Mouse (Mus musculus) kidney, embryonic 16.5 days (tissue): ENCODE measurements at regions not wholly inside any gene's neighbourhood (a gene's known extent, or its start where the extent isn't known, plus 50 kb on each side); places are given as distances from the start of the nearest gene placed in this dataset.
A peak's percentile ranks its signal among the peaks of the same experiment; 100 is the strongest.

ENCODE experiments used
- ATAC-seq: fragments of 200-750 bp; cut with Nextera tagmentation; 2 replicates; pipeline ENCODE4 v1.8.0; 2017; ENCODE audit warnings: moderate TSS enrichment; ENCODE audit not compliant: low FRiP score, low TSS enrichment
- H3K27ac ChIP-seq: fragments of 300-500 bp; sonication (generic); 2 replicates; pipeline ENCODE4 v1.5.1; 2014; ENCODE audit warnings: low read length
- H3K27me3 ChIP-seq: fragments of 300-500 bp; sonication (generic); 2 replicates; pipeline ENCODE4 v1.6.1; 2014; ENCODE audit warnings: low read length, control low read depth, mixed read lengths; ENCODE audit not compliant: insufficient read depth
- H3K36me3 ChIP-seq: fragments of 300-500 bp; sonication (generic); 2 replicates; pipeline ENCODE4 v1.6.1; 2014; ENCODE audit warnings: low read length, control low read depth, mixed read lengths; ENCODE audit not compliant: insufficient read depth
- H3K4me1 ChIP-seq: fragments of 300-500 bp; sonication (generic); 2 replicates; pipeline ENCODE4 v1.6.1; 2014; ENCODE audit warnings: low read length, control low read depth, mixed read lengths; ENCODE audit not compliant: insufficient read depth
- H3K4me2 ChIP-seq: fragments of 300-500 bp; sonication (generic); replicated peaks from 2 replicates; pipeline ENCODE4 v1.6.1; 2014; ENCODE audit warnings: low read depth, low read length
- H3K4me3 ChIP-seq: fragments of 300-500 bp; sonication (generic); 2 replicates; pipeline ENCODE4 v1.5.1; 2014; ENCODE audit warnings: mild to moderate bottlenecking, low read length
- H3K9ac ChIP-seq: fragments of 300-500 bp; sonication (generic); replicated peaks from 2 replicates; pipeline ENCODE4 v1.6.1; 2014; ENCODE audit warnings: low read length
- H3K9me3 ChIP-seq: fragments of 300-500 bp; sonication (generic); 2 replicates; pipeline ENCODE4 v1.6.1; 2016; ENCODE audit warnings: low read length, control low read depth
- WGBS: fragments of 180-500 bp; shearing (Covaris S2); extraction: QIAGEN DNeasy Blood & Tissue Kit; methylation state at CpG from one replicate; pipeline ENCODE4 v1.1.7; 2014; 5-methylcytosine and 5-hydroxymethylcytosine counted together

DNA sequence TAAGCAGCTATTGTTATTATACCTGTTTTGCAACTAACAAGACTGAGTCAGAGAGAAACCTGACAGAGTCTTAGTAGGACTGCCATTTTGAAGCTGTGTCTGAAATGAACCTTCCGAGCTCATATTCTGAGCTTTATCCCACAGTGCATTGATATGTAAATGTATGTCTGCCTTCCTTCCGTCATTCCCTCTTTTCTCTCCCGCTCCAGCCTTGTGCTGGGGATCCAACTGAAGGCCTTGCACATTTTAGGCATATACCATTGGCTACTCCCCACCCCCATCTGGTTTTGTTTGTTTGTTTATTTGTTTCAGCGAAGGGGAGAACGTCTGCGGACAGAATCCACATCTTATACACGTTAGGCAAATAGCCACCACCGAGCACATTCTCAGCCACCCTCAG lies 57.2 kb upstream of the Map4k3 start:
- no peak overlapping the region for H3K4me2 ChIP-seq
- H3K4me3 ChIP-seq = no peak overlapping the region
- no peak for ATAC-seq
- H3K27ac ChIP-seq = peak overlapping the region; percentile 89; the same call in 1 of the 2 replicates
- H3K4me1 ChIP-seq = peaks cover 40% of the 10 kb centered on the region
- H3K36me3 ChIP-seq = no peaks in the 10 kb centered on the region
- no peaks in the 10 kb centered on the region for H3K9me3 ChIP-seq
- WGBS = 75% methylated on average over 8 of the region's 8 CpGs
- H3K9ac ChIP-seq = no peak overlapping the region
- H3K27me3 ChIP-seq = no peaks in the 10 kb centered on the region

DNA sequence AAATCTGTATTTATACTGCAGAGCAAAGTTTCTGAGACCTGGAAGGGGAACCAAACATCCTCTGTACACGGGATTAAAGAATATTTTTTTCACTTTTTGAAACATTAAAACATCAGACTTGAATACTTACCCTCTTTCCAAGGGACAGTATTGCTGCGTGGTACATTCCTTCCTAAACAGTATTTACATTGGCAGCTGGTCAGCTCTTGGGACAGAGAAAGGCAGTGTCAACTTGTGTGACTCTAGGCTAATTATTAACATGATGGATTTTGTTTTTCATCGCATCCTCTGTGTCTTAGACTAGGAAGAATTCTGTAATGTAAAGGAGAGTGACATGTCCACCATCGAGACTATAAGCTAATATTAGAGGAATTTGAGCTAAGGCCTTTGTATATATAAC lies 56.8 kb upstream of the Map4k3 start:
- 31% methylated on average over 4 of the region's 4 CpGs for WGBS
- H3K36me3 ChIP-seq = no peaks in the 10 kb centered on the region
- H3K9ac ChIP-seq = no peak overlapping the region
- no peak overlapping the region for H3K4me2 ChIP-seq
- peak; percentile 43 for ATAC-seq
- no peak overlapping the region for H3K4me3 ChIP-seq
- H3K4me1 ChIP-seq = peaks cover 40% of the 10 kb centered on the region
- no peak overlapping the region; the same call in 1 of the 2 replicates for H3K27ac ChIP-seq
- H3K9me3 ChIP-seq = no peaks in the 10 kb centered on the region
- H3K27me3 ChIP-seq = no peaks in the 10 kb centered on the region

DNA sequence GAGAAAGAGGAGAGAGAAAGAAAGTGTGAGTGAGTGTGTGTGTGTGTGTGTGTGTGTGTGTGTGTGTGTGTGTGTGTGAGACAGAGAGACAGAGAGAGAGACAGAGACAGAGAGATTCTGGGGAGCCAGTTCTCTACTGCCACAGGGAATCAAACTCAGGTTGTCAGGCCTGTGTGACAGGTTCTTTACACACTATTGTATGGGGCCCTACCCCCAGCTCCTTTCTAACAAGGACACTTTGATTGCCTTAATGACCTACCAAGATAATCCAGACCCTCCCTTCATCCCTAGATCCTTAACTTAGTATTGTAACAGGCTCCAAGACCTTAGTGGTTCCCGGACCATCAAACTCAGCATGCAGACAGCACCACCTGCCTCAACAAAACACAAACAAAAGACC lies 53.9 kb upstream of the Map4k3 start:
- Histone ChIP-seq H3K9me3 (peaks cover 4% of the 10 kb centered on the region; the same call in 1 of the 2 replicates), H3K27ac (peak overlapping the region; percentile 33; the same call in 1 of the 2 replicates), H3K27me3 (no peaks in the 10 kb centered on the region), H3K4me3 (no peak overlapping the region), H3K4me1 (peaks cover 39% of the 10 kb centered on the region), H3K36me3 (no peaks in the 10 kb centered on the region), H3K4me2 (no peak overlapping the region), H3K9ac (no peak overlapping the region)
- no peak for ATAC-seq
- WGBS = 18% methylated on average over 1 of the region's 1 CpGs

DNA sequence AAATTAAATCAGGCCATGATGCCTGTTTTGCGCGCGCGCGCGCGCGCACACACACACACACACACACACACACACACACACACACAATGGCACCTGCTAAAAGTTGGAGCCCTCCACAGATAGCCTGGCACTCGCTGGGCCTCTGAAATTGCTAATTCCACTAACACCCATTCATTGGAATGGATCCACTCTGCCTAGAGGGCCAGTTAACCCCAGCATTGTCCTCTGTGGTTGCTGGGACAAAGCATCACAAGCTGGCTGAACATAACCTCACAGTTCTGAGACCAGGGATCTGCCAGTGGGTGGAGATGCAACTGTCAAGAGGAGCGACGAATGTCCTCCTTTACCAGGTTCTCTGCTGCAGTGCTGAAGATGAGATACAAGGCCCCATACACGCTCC lies 53.3 kb upstream of the Map4k3 start:
- no peak overlapping the region for H3K27ac ChIP-seq
- H3K27me3 ChIP-seq = no peaks in the 10 kb centered on the region
- H3K4me1 ChIP-seq = peaks cover 33% of the 10 kb centered on the region
- no peak for ATAC-seq
- no peak overlapping the region for H3K4me2 ChIP-seq
- H3K4me3 ChIP-seq = no peak overlapping the region
- no peak overlapping the region for H3K9ac ChIP-seq
- no peaks in the 10 kb centered on the region for H3K36me3 ChIP-seq
- WGBS = 93% methylated on average over 12 of the region's 12 CpGs
- H3K9me3 ChIP-seq = peaks cover 4% of the 10 kb centered on the region; the same call in 1 of the 2 replicates

GRCm38 (mm10) chr17:80780303-80780702 lies 52.0 kb upstream of the Map4k3 start:
- no peak for ATAC-seq
- WGBS = 45% methylated on average over 7 of the region's 7 CpGs
- no peak overlapping the region for H3K27ac ChIP-seq
- H3K4me1 ChIP-seq = peaks cover 21% of the 10 kb centered on the region
- H3K9ac ChIP-seq = no peak overlapping the region
- H3K4me3 ChIP-seq = no peak overlapping the region
- H3K9me3 ChIP-seq = peaks cover 4% of the 10 kb centered on the region; the same call in 1 of the 2 replicates
- H3K27me3 ChIP-seq = no peaks in the 10 kb centered on the region
- H3K36me3 ChIP-seq = no peaks in the 10 kb centered on the region
- H3K4me2 ChIP-seq = no peak overlapping the region

DNA sequence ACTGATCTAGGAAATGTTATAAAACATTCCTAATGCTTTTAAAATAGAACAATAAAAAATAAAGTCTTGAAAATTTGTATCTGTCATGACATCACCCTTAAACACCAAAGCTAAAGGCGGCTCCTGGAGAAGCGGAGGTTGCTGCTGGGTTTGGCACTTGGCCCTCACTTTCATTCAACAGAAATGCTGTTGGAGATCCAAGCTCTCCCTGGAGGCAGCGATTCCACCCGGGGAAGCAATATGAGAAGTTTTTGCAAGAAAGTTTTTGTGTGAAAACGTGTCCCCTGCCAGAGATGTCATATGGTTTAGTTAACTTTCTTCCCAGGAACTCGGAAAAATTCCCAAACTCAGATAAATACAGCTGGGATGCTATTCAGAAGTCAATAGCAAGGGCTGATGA lies 51.5 kb upstream of the Map4k3 start:
- no peak overlapping the region for H3K4me3 ChIP-seq
- 63% methylated on average over 6 of the region's 6 CpGs for WGBS
- ATAC-seq = no peak

More for the DNA sequence above, 51.5 kb upstream of the Map4k3 start:
- Histone ChIP-seq H3K36me3 (no peaks in the 10 kb centered on the region), H3K4me2 (no peak overlapping the region), H3K9ac (no peak overlapping the region), H3K9me3 (peaks cover 4% of the 10 kb centered on the region; the same call in 1 of the 2 replicates), H3K4me1 (peaks cover 16% of the 10 kb centered on the region), H3K27me3 (no peaks in the 10 kb centered on the region), H3K27ac (no peak overlapping the region)
